Mouse (Mus musculus) embryonic fibroblast, embryonic 13.5 days (primary cell): ENCODE results near the gene Blvrb. TPM values are rescaled to one million over a fixed set of nuclear protein-coding genes. Genes with fewer than 3 reads are reported as not detected.

Experiments
- H3K27ac ChIP-seq: 2 replicates; pipeline ENCODE4 v1.5.1; 2012; ENCODE audit warnings: low read length, control low read depth, inconsistent platforms; ENCODE audit not compliant: insufficient read depth
- H3K4me1 ChIP-seq: 2 replicates; pipeline ENCODE4 v1.6.1; 2011; ENCODE audit warnings: low read length; ENCODE audit not compliant: control insufficient read depth, insufficient read depth
- H3K4me3 ChIP-seq: 2 replicates; pipeline ENCODE4 v1.5.1; 2011; ENCODE audit warnings: mild to moderate bottlenecking, control low read depth, low read length; ENCODE audit not compliant: insufficient read depth
- CTCF ChIP-seq: IDR thresholded peaks from 2 replicates; pipeline ENCODE4 v1.5.1; 2011; ENCODE audit warnings: mild to moderate bottlenecking, control low read depth, low read length, moderate library complexity, borderline replicate concordance; ENCODE audit not compliant: insufficient read depth
- POLR2A ChIP-seq: IDR thresholded peaks from 2 replicates; pipeline ENCODE4 v1.6.1; 2011; ENCODE audit warnings: low read depth, mild to moderate bottlenecking, control low read depth, low read length, moderate library complexity
- polyA plus RNA-seq: library from polyadenylated mRNA; stranded (reverse); fragments of >200 nt; gene quantifications from 2 replicates; pipeline ENCODE4 v1.2.4, GENCODE M21; 2011; ENCODE audit warnings: low read depth; ENCODE audit not compliant: missing spikeins, insufficient read length

The Blvrb gene
- 16.6 and 32.1 TPM in 2 replicates for polyA plus RNA-seq

- H3K4me1 ChIP-seq = peaks cover 4% of the 10 kb centered on the region; the same call in 1 of the 2 replicates
- H3K4me3 ChIP-seq = peak within 1 kb of the TSS; percentile 62
- TF ChIP-seq POLR2A (peak; percentile 92), CTCF (no peak)
- no peak within 1 kb of the TSS for H3K27ac ChIP-seq
These were observed at the start of gene Blvrb, which contains the start of gene Sptbn4 for GRCm38 (mm10) chr7:27447419-27448286. Blvrb (plus strand) TSS chr7:27447978. Sptbn4 (minus strand) TSS chr7:27447686.

GRCm38 (mm10) chr7:27400545-27400944 lies 47.2 kb upstream of the Blvrb start:
- Histone ChIP-seq H3K4me1 (no peaks in the 10 kb centered on the region), H3K4me3 (no peak overlapping the region), H3K27ac (no peak overlapping the region)
- TF ChIP-seq CTCF (no peak), POLR2A (no peak)

GRCm38 (mm10) chr7:27402675-27403074 lies 45.1 kb upstream of the Blvrb start:
- TF ChIP-seq POLR2A = no peak
- peak; percentile 82 for TF ChIP-seq CTCF
- Histone ChIP-seq H3K4me1 (0 out of 2 replicates have a peak, but pooled peaks cover 2% of the 10 kb centered on the region), H3K27ac (no peak overlapping the region), H3K4me3 (no peak overlapping the region)

- H3K27ac ChIP-seq = no peak overlapping the region
- TF ChIP-seq POLR2A (no peak), CTCF (no peak)
- H3K4me1 ChIP-seq = 0 out of 2 replicates have a peak, but pooled peaks cover 2% of the 10 kb centered on the region
- no peak overlapping the region for H3K4me3 ChIP-seq
These were observed 43.4 kb upstream of the Blvrb start for GRCm38 (mm10) chr7:27404203-27404942.

- Histone ChIP-seq H3K27ac (no peak overlapping the region), H3K4me1 (0 out of 2 replicates have a peak, but pooled peaks cover 2% of the 10 kb centered on the region), H3K4me3 (no peak overlapping the region)
- TF ChIP-seq POLR2A (no peak), CTCF (no peak)
These were observed 41.3 kb upstream of the Blvrb start for GRCm38 (mm10) chr7:27406481-27406880.

- H3K27ac ChIP-seq = no peak overlapping the region
- H3K4me3 ChIP-seq = peak overlapping the region; percentile 29; the same call in 1 of the 2 replicates
- no peak for TF ChIP-seq POLR2A
- no peak for TF ChIP-seq CTCF
- H3K4me1 ChIP-seq = 0 out of 2 replicates have a peak, but pooled peaks cover 2% of the 10 kb centered on the region
These were observed 40.0 kb upstream of the Blvrb start for GRCm38 (mm10) chr7:27407816-27408215.

GRCm38 (mm10) chr7:27408379-27409176 lies 39.2 kb upstream of the Blvrb start:
- peak; percentile 74 for TF ChIP-seq CTCF
- no peak for TF ChIP-seq POLR2A
- H3K27ac ChIP-seq = no peak overlapping the region
- 0 out of 2 replicates have a peak, but pooled peaks cover 2% of the 10 kb centered on the region for H3K4me1 ChIP-seq
- peak overlapping the region; percentile 29 for H3K4me3 ChIP-seq

- Histone ChIP-seq H3K4me3 (no peak overlapping the region), H3K27ac (no peak overlapping the region), H3K4me1 (no peaks in the 10 kb centered on the region)
- TF ChIP-seq POLR2A (no peak), CTCF (no peak)
These were observed 30.6 kb upstream of the Blvrb start for GRCm38 (mm10) chr7:27417151-27417550.

GRCm38 (mm10) chr7:27419101-27419500 lies 28.7 kb upstream of the Blvrb start:
- TF ChIP-seq CTCF = 0 out of 2 replicates have a peak, but pooled peaks have one; percentile 7
- TF ChIP-seq POLR2A = no peak

More at GRCm38 (mm10) chr7:27419101-27419500, 28.7 kb upstream of the Blvrb start:
- no peak overlapping the region for H3K4me3 ChIP-seq
- no peak overlapping the region for H3K27ac ChIP-seq
- H3K4me1 ChIP-seq = no peaks in the 10 kb centered on the region
